Mouse (Mus musculus) embryonic facial prominence, embryonic 10.5 days (tissue): Measurements from ENCODE around the gene Bcar3. TPM values are rescaled to one million over a fixed set of nuclear protein-coding genes. Genes with fewer than 3 reads are reported as not detected.
"Not testable (repeated sequence)": the region's sequence is repeated elsewhere in the genome, so short reads cannot be mapped to it uniquely, and the experiment has no call there.

ENCODE experiments used
- DNase-seq: peaks from one replicate; pipeline ENCODE4 v3.0.0-alpha.2; 2017; ENCODE audit warnings: low spot score
- H3K27ac ChIP-seq: fragments of 300-500 bp; sonication (generic); replicated peaks from 2 replicates; pipeline ENCODE4 v1.5.1; 2016; ENCODE audit warnings: mild to moderate bottlenecking
- H3K27me3 ChIP-seq: fragments of 300-500 bp; sonication (generic); replicated peaks from 2 replicates; pipeline ENCODE4 v1.6.1; 2016; ENCODE audit warnings: low read depth, mild to moderate bottlenecking; ENCODE audit not compliant: poor library complexity, severe bottlenecking
- H3K36me3 ChIP-seq: fragments of 300-500 bp; sonication (generic); replicated peaks from 2 replicates; pipeline ENCODE4 v1.6.1; 2016; ENCODE audit warnings: mild to moderate bottlenecking, moderate library complexity
- H3K4me1 ChIP-seq: fragments of 300-500 bp; sonication (generic); 2 replicates; pipeline ENCODE4 v1.6.1; 2016
- H3K4me3 ChIP-seq: fragments of 300-500 bp; sonication (generic); 2 replicates; pipeline ENCODE4 v1.5.1; 2016; ENCODE audit warnings: mild to moderate bottlenecking, moderate library complexity
- H3K9me3 ChIP-seq: fragments of 300-500 bp; sonication (generic); 2 replicates; pipeline ENCODE4 v1.6.1; 2016; ENCODE audit warnings: mild to moderate bottlenecking
- WGBS: fragments of 180-500 bp; shearing (Covaris S2); methylation state at CpG from one replicate; pipeline ENCODE4 v1.1.7; 2016; 5-methylcytosine and 5-hydroxymethylcytosine counted together
- polyA plus RNA-seq: library from polyadenylated mRNA; unstranded; fragments of >200 nt; fragmentation: Nextera tagmentation; extraction: Ambion mirVana; gene quantifications from 2 replicates; pipeline ENCODE4 v1.2.1, GENCODE M21; 2016

Gene Bcar3
- polyA plus RNA-seq, 1 experiment from 2014 or later, result 10.1 TPM

GRCm38 (mm10) chr3:122378634-122379033, 84.7 kb downstream of the Bcar3 start:
- 77% methylated on average over 6 of the region's 6 CpGs for WGBS
- H3K27ac ChIP-seq, result no peak overlapping the region

GRCm38 (mm10) chr3:122380776-122381175, 86.8 kb downstream of the Bcar3 start:
- Histone ChIP-seq H3K4me3 (no peak overlapping the region), H3K4me1 (peaks cover 31% of the 10 kb centered on the region), H3K36me3 (no peaks in the 10 kb centered on the region), H3K27ac (no peak overlapping the region), H3K27me3 (no peaks in the 10 kb centered on the region), H3K9me3 (no peaks in the 10 kb centered on the region)
- WGBS, result 87% methylated on average over 5 of the region's 5 CpGs
- no peak for DNase-seq

More at GRCm38 (mm10) chr3:122378634-122379033, 84.7 kb downstream of the Bcar3 start:
- Histone ChIP-seq H3K36me3 (no peaks in the 10 kb centered on the region), H3K4me1 (peaks cover 41% of the 10 kb centered on the region), H3K4me3 (no peak overlapping the region), H3K27me3 (0 out of 2 replicates have a peak, but pooled peaks cover 5% of the 10 kb centered on the region), H3K9me3 (no peaks in the 10 kb centered on the region)
- DNase-seq, result no peak

- Histone ChIP-seq H3K4me1 (peaks cover 23% of the 10 kb centered on the region), H3K4me3 (no peak overlapping the region), H3K27me3 (no peaks in the 10 kb centered on the region), H3K9me3 (no peaks in the 10 kb centered on the region), H3K27ac (no peak overlapping the region), H3K36me3 (no peaks in the 10 kb centered on the region)
- 95% methylated on average over 3 of the region's 3 CpGs for WGBS
- no peak for DNase-seq
These were observed 87.7 kb downstream of the Bcar3 start for GRCm38 (mm10) chr3:122381591-122381990.

GRCm38 (mm10) chr3:122386444-122386843, 92.5 kb downstream of the Bcar3 start:
- no peak for DNase-seq
- Histone ChIP-seq H3K27ac (no peak overlapping the region), H3K27me3 (no peaks in the 10 kb centered on the region), H3K9me3 (no peaks in the 10 kb centered on the region), H3K36me3 (no peaks in the 10 kb centered on the region), H3K4me1 (peaks cover 1% of the 10 kb centered on the region; the same call in 1 of the 2 replicates), H3K4me3 (no peak overlapping the region)
- WGBS, result 91% methylated on average over 5 of the region's 5 CpGs

GRCm38 (mm10) chr3:122387771-122388170, 93.8 kb downstream of the Bcar3 start:
- no peaks in the 10 kb centered on the region for H3K9me3 ChIP-seq
- H3K4me3 ChIP-seq, result no peak overlapping the region
- WGBS, result 76% methylated on average over 3 of the region's 3 CpGs
- DNase-seq, result no peak
- H3K36me3 ChIP-seq, result no peaks in the 10 kb centered on the region
- peaks cover 6% of the 10 kb centered on the region; the same call in 1 of the 2 replicates for H3K4me1 ChIP-seq
- H3K27me3 ChIP-seq, result no peaks in the 10 kb centered on the region
- H3K27ac ChIP-seq, result no peak overlapping the region

GRCm38 (mm10) chr3:122389972-122390371, 96.0 kb downstream of the Bcar3 start:
- Histone ChIP-seq H3K27ac (no peak overlapping the region), H3K4me3 (no peak overlapping the region), H3K9me3 (no peaks in the 10 kb centered on the region), H3K36me3 (no peaks in the 10 kb centered on the region), H3K27me3 (no peaks in the 10 kb centered on the region), H3K4me1 (peaks cover 11% of the 10 kb centered on the region; the same call in 1 of the 2 replicates)
- 85% methylated on average over 5 of the region's 5 CpGs for WGBS
- no peak for DNase-seq

GRCm38 (mm10) chr3:122391098-122391497, 97.2 kb downstream of the Bcar3 start:
- Histone ChIP-seq H3K27me3 (no peaks in the 10 kb centered on the region), H3K36me3 (no peaks in the 10 kb centered on the region), H3K4me1 (peaks cover 11% of the 10 kb centered on the region; the same call in 1 of the 2 replicates), H3K9me3 (no peaks in the 10 kb centered on the region), H3K4me3 (no peak overlapping the region), H3K27ac (no peak overlapping the region)
- 95% methylated on average over 2 of the region's 2 CpGs for WGBS
- no peak for DNase-seq

- Histone ChIP-seq H3K9me3 (no peaks in the 10 kb centered on the region), H3K27ac (no peak overlapping the region), H3K4me1 (peaks cover 11% of the 10 kb centered on the region; the same call in 1 of the 2 replicates), H3K36me3 (no peaks in the 10 kb centered on the region), H3K27me3 (no peaks in the 10 kb centered on the region), H3K4me3 (no peak overlapping the region)
- 59% methylated on average over 12 of the region's 12 CpGs for WGBS
- DNase-seq, result no peak
These were observed 97.9 kb downstream of the Bcar3 start for GRCm38 (mm10) chr3:122391816-122392215.

GRCm38 (mm10) chr3:122393411-122393810, 99.5 kb downstream of the Bcar3 start:
- H3K27me3 ChIP-seq, H3K4me3 ChIP-seq, DNase-seq, H3K27ac ChIP-seq, H3K9me3 ChIP-seq, H3K36me3 ChIP-seq: not testable (repeated sequence)
- WGBS, result 42% methylated on average over 4 of the region's 4 CpGs
- peaks cover 11% of the 10 kb centered on the region; the same call in 1 of the 2 replicates for H3K4me1 ChIP-seq

- Histone ChIP-seq H3K9me3 (no peaks in the 10 kb centered on the region), H3K36me3 (no peaks in the 10 kb centered on the region), H3K4me1 (peaks cover 11% of the 10 kb centered on the region; the same call in 1 of the 2 replicates), H3K27me3 (no peaks in the 10 kb centered on the region), H3K27ac (no peak overlapping the region), H3K4me3 (no peak overlapping the region)
- DNase-seq, result no peak
- WGBS, result 81% methylated on average over 12 of the region's 12 CpGs
These were observed 100.0 kb downstream of the Bcar3 start for GRCm38 (mm10) chr3:122393836-122394374.

GRCm38 (mm10) chr3:122396957-122397356, 103.0 kb downstream of the Bcar3 start:
- DNase-seq, result no peak
- Histone ChIP-seq H3K27me3 (no peaks in the 10 kb centered on the region), H3K4me1 (peaks cover 8% of the 10 kb centered on the region; the same call in 1 of the 2 replicates), H3K4me3 (no peak overlapping the region), H3K36me3 (no peaks in the 10 kb centered on the region), H3K9me3 (no peaks in the 10 kb centered on the region), H3K27ac (no peak overlapping the region)
- 82% methylated on average over 4 of the region's 4 CpGs for WGBS

- no peaks in the 10 kb centered on the region for H3K9me3 ChIP-seq
- H3K36me3 ChIP-seq, result no peaks in the 10 kb centered on the region
- 82% methylated on average over 7 of the region's 7 CpGs for WGBS
- no peak overlapping the region for H3K4me3 ChIP-seq
- H3K4me1 ChIP-seq, result peaks cover 12% of the 10 kb centered on the region
- no peak for DNase-seq
- no peak overlapping the region for H3K27ac ChIP-seq
- H3K27me3 ChIP-seq, result no peaks in the 10 kb centered on the region
These were observed 103.5 kb downstream of the Bcar3 start for GRCm38 (mm10) chr3:122397401-122397800.

GRCm38 (mm10) chr3:122401011-122401410, 107.1 kb downstream of the Bcar3 start:
- no peak for DNase-seq
- H3K27me3 ChIP-seq, result no peaks in the 10 kb centered on the region
- H3K9me3 ChIP-seq, result no peaks in the 10 kb centered on the region
- no peak overlapping the region for H3K27ac ChIP-seq
- H3K36me3 ChIP-seq, result no peaks in the 10 kb centered on the region
- peaks cover 16% of the 10 kb centered on the region for H3K4me1 ChIP-seq
- 93% methylated on average over 2 of the region's 2 CpGs for WGBS
- H3K4me3 ChIP-seq, result no peak overlapping the region
